Mouse (Mus musculus) small intestine, adult 2 months (tissue): ENCODE results near the gene Tmem38a.

ENCODE experiments used
- CTCF ChIP-seq: fragments of 200-500 bp; IDR thresholded peaks from 2 replicates; pipeline ENCODE4 v1.5.1; 2012; ENCODE audit warnings: low read depth, mild to moderate bottlenecking, control low read depth, inconsistent platforms, low read length, moderate library complexity, mixed read lengths; ENCODE audit not compliant: insufficient replicate concordance, insufficient read length; ENCODE audit errors: extremely low read depth
- POLR2A ChIP-seq: fragments of 200-500 bp; IDR thresholded peaks from 2 replicates; pipeline ENCODE4 v1.6.1; 2012; ENCODE audit warnings: low read depth, mild to moderate bottlenecking, control low read depth, inconsistent platforms, low read length, moderate library complexity

DNA sequence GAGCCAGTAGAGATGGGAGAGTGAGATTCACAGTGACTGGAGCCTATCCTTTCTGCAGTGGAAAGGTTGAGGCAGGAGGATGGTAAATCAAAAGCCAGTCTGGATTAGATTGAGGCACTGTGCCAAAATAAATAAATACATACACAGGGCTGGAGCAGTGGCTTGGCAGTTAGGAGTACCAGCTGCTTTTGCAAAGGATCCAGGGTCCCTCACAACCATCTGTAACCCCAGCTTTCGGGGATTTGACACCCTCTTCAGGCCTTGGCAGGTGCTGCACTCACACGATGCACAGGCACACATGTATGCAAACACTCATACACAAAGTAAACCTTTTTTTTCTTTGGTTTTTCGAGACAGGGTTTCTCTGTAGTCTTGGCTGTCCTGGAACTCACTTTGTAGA lies 5.4 kb downstream of the Tmem38a start:
- TF ChIP-seq CTCF: no peak
- no peak for TF ChIP-seq POLR2A
